Mouse (Mus musculus): ENCODE measurements at regions not wholly inside any gene's neighbourhood (a gene's known extent, or its start where the extent isn't known, plus 50 kb on each side); places are given as distances from the start of the nearest gene placed in this dataset.

DNA sequence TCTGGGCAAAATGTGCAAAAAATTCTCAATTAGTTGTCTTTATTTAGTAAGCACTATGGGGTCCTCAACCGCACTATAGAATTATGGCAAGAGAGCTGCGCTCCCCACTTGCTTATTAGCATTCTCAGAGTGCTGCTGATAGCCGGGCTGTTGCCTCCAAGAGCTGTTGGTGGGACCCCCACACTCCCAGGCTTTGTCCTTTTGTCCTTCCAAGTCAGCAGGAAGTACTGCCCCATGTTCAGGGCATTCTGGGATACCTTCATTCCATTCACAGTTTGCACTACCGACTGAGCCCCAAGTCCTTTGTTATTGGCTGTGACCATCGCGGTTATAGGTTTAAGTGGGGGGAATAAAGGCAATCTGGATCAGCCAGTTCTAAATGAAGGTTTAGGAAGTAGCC, 77.4 kb upstream of the Otx2 start:
- no peak for ATAC-seq (ENCODE audit: insufficient read depth, low FRiP score, low read depth)
- no peaks in the 10 kb centered on the region for H3K9me3 ChIP-seq
- no peak overlapping the region for H3K9ac ChIP-seq
- H3K27me3 ChIP-seq (replicated peaks): peaks cover 15% of the 10 kb centered on the region
- WGBS: 39% methylated on average over 6 of the region's 6 CpGs
- no peak overlapping the region for H3K4me2 ChIP-seq
- H3K4me1 ChIP-seq: no peaks in the 10 kb centered on the region
- no peak overlapping the region for H3K27ac ChIP-seq
- H3K4me3 ChIP-seq (replicated peaks): no peak overlapping the region
- no peaks in the 10 kb centered on the region for H3K36me3 ChIP-seq

DNA sequence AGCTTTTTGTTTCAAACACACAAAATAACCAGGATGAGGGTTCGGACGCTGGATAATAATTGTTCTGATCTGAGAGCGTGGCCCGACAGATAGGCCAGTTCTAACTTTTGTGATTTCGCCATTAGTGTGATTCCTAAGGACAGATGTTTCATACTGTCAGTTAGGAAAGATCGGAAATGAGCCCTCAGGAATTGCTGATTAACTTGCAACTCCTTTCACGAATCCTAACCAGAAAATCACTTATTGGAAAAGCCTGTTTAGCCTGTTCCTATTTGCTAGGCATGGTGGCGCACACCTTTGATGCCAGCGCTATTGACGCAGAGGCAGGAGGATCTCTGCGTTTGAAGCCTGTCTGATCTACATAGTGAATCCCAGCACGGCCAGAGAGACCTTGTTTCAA, 75.4 kb upstream of the Otx2 start:
- WGBS: 90% methylated on average over 12 of the region's 12 CpGs
- Histone ChIP-seq H3K27ac (no peak overlapping the region), H3K27me3 (replicated peaks) (peaks cover 15% of the 10 kb centered on the region), H3K4me3 (replicated peaks) (no peak overlapping the region), H3K4me1 (no peaks in the 10 kb centered on the region), H3K9me3 (no peaks in the 10 kb centered on the region), H3K36me3 (no peaks in the 10 kb centered on the region), H3K9ac (no peak overlapping the region), H3K4me2 (no peak overlapping the region)
- no peak for ATAC-seq (ENCODE audit: insufficient read depth, low FRiP score, low read depth)

DNA sequence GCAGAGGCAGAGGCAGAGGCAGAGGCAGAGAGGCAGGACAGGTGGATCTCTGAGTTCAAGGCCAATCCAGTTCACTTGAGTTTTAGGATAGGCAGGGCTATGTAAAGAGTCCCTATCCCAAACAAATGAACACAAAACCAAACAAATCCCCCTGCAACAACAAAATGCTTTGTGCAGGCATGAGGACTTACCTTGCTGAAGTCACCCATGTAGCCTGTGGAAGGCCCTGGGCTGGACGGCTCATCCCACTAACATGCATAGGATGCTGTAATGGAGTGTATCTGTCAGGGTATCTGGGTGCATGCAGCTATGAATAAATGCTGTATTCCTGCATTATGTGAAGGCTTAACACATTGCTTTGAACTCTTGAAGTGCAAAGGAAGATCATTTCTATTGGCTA, 74.3 kb upstream of the Otx2 start:
- Histone ChIP-seq H3K4me1 (no peaks in the 10 kb centered on the region), H3K27ac (no peak overlapping the region), H3K27me3 (replicated peaks) (peaks cover 15% of the 10 kb centered on the region), H3K9ac (no peak overlapping the region), H3K9me3 (no peaks in the 10 kb centered on the region), H3K4me3 (replicated peaks) (no peak overlapping the region), H3K4me2 (no peak overlapping the region), H3K36me3 (no peaks in the 10 kb centered on the region)
- whole genome bisulfite sequencing: 94% methylated on average over 1 of the region's 1 CpGs
- ATAC-seq (ENCODE audit: insufficient read depth, low FRiP score, low read depth): no peak

DNA sequence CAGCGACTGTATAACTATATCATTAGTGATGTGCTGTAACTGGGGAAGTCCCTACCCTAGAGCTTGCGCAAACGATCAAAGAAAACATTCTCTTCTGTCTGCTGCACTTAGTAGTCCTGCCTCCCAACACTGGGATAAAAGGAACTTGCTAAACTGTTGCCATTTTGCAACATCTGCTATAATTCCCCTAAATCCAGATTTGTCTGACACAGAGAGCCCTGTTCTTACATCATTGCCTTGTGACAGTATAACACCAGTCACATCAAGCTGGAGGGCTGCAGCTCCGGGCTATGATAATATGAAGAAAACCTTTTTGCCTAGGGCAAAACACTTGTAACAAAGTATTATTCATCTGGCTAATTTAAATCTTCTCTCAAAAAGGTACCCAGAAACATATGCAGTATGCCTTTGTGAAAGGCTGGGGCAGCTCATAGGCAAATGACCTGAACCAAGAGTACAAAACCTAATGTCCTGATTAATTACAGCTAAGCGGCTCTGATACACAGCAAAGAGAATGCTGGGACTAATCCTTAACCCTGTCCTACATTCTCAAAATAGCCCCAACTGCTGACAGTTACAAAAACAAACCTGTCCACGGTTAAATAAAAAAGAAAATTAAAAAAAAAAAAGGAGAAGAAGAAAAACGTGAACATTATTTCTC, 67.5 kb upstream of the Otx2 start:
- Histone ChIP-seq H3K27ac (no peak overlapping the region), H3K4me3 (replicated peaks) (no peak overlapping the region), H3K36me3 (no peaks in the 10 kb centered on the region), H3K27me3 (replicated peaks) (no peaks in the 10 kb centered on the region), H3K9me3 (no peaks in the 10 kb centered on the region), H3K4me1 (no peaks in the 10 kb centered on the region), H3K9ac (no peak overlapping the region), H3K4me2 (no peak overlapping the region)
- WGBS: 52% methylated on average over 7 of the region's 7 CpGs
- ATAC-seq (ENCODE audit: insufficient read depth, low FRiP score, low read depth): no peak

DNA sequence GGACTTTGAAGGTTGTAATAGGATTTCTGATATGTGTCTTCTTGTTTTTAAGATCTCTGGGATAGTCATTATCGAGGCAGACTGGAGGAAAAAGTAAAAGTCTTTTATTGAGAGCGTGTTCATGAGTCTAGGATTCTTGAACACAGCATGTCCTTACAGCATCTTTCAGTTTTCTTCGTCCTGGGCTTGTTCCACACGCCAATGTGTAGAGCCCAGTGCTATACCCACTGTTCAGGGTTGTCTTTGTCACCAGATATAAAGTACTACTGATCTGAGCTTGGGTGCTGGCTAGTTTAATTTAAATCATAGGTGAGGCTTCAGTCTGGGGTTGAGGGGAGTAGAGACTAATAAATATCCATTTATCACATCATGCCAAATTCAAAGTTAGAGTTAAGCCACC, 65.5 kb upstream of the Otx2 start:
- WGBS: 85% methylated on average over 4 of the region's 4 CpGs
- Histone ChIP-seq H3K27me3 (replicated peaks) (no peaks in the 10 kb centered on the region), H3K36me3 (no peaks in the 10 kb centered on the region), H3K4me3 (replicated peaks) (no peak overlapping the region), H3K4me2 (no peak overlapping the region), H3K9ac (no peak overlapping the region), H3K9me3 (no peaks in the 10 kb centered on the region), H3K4me1 (no peaks in the 10 kb centered on the region), H3K27ac (no peak overlapping the region)
- ATAC-seq (ENCODE audit: insufficient read depth, low FRiP score, low read depth): no peak

DNA sequence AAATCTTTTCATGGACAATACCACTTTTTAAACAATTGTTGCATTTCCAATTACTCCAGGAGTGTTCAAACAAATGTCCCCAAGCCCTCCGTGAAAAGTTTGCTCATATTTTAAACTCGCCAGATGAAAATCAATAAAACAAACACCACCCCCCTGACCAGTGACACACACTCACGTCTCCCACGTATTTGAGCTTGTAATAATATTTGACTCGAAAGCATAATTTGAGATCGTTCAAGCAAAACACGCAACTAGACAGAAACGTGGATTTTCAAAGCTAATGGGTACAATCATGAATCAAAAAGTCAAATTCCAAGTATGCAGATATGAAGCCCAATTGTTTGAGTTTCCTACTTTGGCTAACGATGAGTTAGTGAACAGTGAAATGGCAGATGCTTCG, 65.0 kb upstream of the Otx2 start:
- Histone ChIP-seq H3K4me3 (replicated peaks) (no peak overlapping the region), H3K4me1 (no peaks in the 10 kb centered on the region), H3K36me3 (no peaks in the 10 kb centered on the region), H3K9ac (no peak overlapping the region), H3K9me3 (no peaks in the 10 kb centered on the region), H3K27me3 (replicated peaks) (no peaks in the 10 kb centered on the region), H3K27ac (no peak overlapping the region), H3K4me2 (no peak overlapping the region)
- no peak for ATAC-seq (ENCODE audit: insufficient read depth, low FRiP score, low read depth)
- 60% methylated on average over 10 of the region's 10 CpGs for WGBS

DNA sequence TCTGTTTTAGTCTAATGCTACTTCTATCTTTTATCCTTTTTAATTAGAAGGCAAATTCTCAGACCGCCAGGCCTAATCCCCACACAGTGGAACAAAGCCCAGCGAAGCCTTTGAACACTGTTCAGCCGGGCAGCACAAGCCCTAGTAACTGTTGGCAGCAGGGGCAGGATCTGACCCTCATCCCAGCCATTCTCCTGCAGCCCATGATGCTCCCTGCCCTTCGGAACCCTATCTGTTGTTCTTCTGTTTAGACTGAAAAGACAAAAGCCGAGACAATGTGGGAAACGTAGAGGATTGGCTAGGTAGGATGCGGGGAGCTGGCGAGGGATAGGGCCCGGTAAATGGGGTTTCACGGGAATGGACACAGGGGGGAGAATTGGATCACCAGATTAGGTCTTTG, 64.6 kb upstream of the Otx2 start:
- no peak overlapping the region for H3K4me2 ChIP-seq
- H3K36me3 ChIP-seq: no peaks in the 10 kb centered on the region
- H3K9ac ChIP-seq: no peak overlapping the region
- ATAC-seq (ENCODE audit: insufficient read depth, low FRiP score, low read depth): no peak
- 69% methylated on average over 10 of the region's 10 CpGs for WGBS
- no peak overlapping the region for H3K27ac ChIP-seq
- H3K9me3 ChIP-seq: no peaks in the 10 kb centered on the region
- no peak overlapping the region for H3K4me3 ChIP-seq (replicated peaks)
- no peaks in the 10 kb centered on the region for H3K4me1 ChIP-seq
- H3K27me3 ChIP-seq (replicated peaks): no peaks in the 10 kb centered on the region

DNA sequence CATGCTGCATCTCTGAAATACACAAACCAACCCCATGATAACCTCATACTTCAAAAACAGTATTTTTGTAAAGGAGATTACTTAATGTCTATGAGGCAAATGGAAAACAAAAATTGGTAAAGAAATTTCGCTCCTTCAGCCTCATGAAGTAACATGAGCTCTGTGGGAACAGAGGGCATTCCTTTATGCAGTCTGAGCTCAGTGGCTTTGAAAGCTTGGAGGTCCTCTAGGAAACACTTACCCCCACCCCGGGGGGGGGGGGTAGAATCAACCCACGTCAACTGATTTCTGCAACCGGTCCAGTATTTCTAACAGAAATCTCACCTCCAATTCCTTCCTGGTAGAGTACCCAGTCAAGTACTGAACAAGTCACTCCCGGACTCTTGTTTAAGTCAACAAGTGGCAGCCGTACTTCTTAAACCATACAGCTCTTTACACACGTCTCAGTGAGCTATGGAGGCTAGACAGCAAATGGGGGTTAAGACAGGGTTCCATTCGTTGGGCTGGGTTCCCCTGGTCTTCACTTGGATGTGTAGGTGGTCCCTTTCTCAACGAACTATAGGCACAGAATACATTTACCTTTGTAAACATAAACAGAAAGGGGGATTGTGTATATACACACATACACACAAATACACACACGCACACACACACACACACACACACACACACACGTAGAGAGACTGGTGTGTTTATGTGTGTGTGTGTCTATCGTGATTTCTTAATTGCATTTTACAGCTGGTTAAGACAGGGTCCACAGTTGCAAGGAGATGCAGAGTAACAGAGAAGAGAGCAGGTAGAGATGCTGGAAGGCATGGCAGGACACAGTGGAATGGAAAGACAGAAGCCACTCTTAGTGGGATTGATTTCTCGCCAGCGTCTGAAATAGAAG, 63.6 kb upstream of the Otx2 start:
- H3K27me3 ChIP-seq (replicated peaks): no peaks in the 10 kb centered on the region
- no peak for ATAC-seq (ENCODE audit: insufficient read depth, low FRiP score, low read depth)
- H3K9ac ChIP-seq: no peak overlapping the region
- no peaks in the 10 kb centered on the region for H3K36me3 ChIP-seq
- 59% methylated on average over 14 of the region's 14 CpGs for WGBS
- H3K9me3 ChIP-seq: no peaks in the 10 kb centered on the region
- H3K4me1 ChIP-seq: no peaks in the 10 kb centered on the region
- H3K27ac ChIP-seq: no peak overlapping the region
- H3K4me2 ChIP-seq: no peak overlapping the region
- no peak overlapping the region for H3K4me3 ChIP-seq (replicated peaks)

DNA sequence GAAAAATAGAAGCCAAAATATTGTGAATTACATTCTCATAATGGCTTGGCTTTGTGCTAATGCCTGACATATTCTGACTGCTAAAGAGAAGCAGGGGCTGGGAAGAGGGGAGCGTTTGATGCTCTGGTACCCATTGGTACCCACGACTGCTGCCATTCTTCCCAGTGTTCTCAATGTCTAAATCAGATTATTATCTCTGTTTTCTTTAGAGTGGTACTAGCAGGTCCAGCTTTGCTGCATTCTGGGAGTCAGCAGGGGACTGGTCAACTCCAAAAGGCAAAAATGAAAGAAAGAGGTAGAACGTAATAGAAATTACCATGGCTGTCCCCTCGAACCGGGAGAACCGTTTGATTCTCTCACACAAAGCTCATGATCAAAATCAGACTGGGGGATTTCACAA, 62.6 kb upstream of the Otx2 start:
- Histone ChIP-seq H3K9ac (no peak overlapping the region), H3K9me3 (no peaks in the 10 kb centered on the region), H3K4me2 (no peak overlapping the region), H3K4me1 (no peaks in the 10 kb centered on the region), H3K36me3 (no peaks in the 10 kb centered on the region), H3K27me3 (replicated peaks) (no peaks in the 10 kb centered on the region), H3K27ac (no peak overlapping the region), H3K4me3 (replicated peaks) (no peak overlapping the region)
- WGBS: 81% methylated on average over 6 of the region's 6 CpGs
- ATAC-seq (ENCODE audit: insufficient read depth, low FRiP score, low read depth): no peak

DNA sequence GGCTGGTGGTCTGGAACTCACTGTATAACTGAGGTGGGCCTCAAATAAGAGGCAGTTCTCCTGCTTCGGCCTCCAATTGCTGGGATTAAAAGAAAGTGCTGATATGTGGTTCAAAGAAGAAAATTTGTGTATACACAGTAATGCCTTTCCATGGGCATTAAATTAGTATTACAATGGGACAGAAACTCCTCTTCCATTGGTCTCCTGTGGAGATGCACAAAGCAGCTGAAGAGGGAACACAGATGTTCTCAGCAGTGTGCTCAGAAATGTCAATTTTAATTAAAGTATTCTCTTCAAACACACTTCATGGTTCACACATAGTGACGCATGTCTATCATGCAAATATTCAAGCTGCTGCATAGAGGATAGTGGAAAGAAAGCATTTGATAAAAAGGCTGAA, 56.4 kb upstream of the Otx2 start:
- Histone ChIP-seq H3K36me3 (no peaks in the 10 kb centered on the region), H3K27ac (no peak overlapping the region), H3K9me3 (no peaks in the 10 kb centered on the region), H3K4me3 (replicated peaks) (no peak overlapping the region), H3K27me3 (replicated peaks) (no peaks in the 10 kb centered on the region), H3K4me1 (no peaks in the 10 kb centered on the region), H3K9ac (no peak overlapping the region), H3K4me2 (no peak overlapping the region)
- WGBS: 88% methylated on average over 2 of the region's 2 CpGs
- ATAC-seq (ENCODE audit: insufficient read depth, low FRiP score, low read depth): no peak
